Mouse (Mus musculus): ENCODE data around the gene Mbip.

- TF ChIP-seq CTCF (conservative IDR thresholded peaks at IDR 0.05 in 1 of 2, IDR thresholded peaks at IDR 0.05 in 1 of 2; ENCODE audit: low read depth in 2 of 2, low read length in 2 of 2), result no peak
- TF ChIP-seq NRF1 (IDR thresholded peaks at IDR 0.05; ENCODE audit: low read depth, low read length), result no peak
- TF ChIP-seq MAX (IDR thresholded peaks at IDR 0.05; ENCODE audit: low read length), result no peak
- TF ChIP-seq ZC3H11A (IDR thresholded peaks at IDR 0.05; ENCODE audit: low read depth, low read length), result no peak
- TF ChIP-seq MAFK (IDR thresholded peaks at IDR 0.05; ENCODE audit: insufficient replicate concordance, low read length), result peak; percentile 50; the same call in 1 of the 2 replicates
- no peak for TF ChIP-seq POLR2A (IDR thresholded peaks at IDR 0.05; ENCODE audit: low read depth, low read length)
- TF ChIP-seq CHD2 (IDR thresholded peaks at IDR 0.05; ENCODE audit: low read length), result no peak
- TF ChIP-seq ELF1 (IDR thresholded peaks at IDR 0.05; ENCODE audit: low read depth, low read length), result no peak
Measured at GRCm38 (mm10) chr12:56286828-56287227, 58.9 kb downstream of the Mbip start.

Data from CH12.LX (cell line).